Mouse (Mus musculus) heart, adult 2 months (tissue): ENCODE measurements around the gene Uggt1. TPM values are rescaled to one million over a fixed set of nuclear protein-coding genes. Genes with fewer than 3 reads are reported as not detected.

Experiments used
- DNase-seq, 2 experiments: peaks; one replicate each; pipeline ENCODE4 v3.0.0; 2021
- H3K27ac ChIP-seq: fragments of 200-600 bp; 2 replicates; pipeline ENCODE4 v1.8.1; 2022
- H3K27me3 ChIP-seq: fragments of 200-500 bp; 2 replicates; pipeline ENCODE4 v1.6.1; 2012; ENCODE audit warnings: mild to moderate bottlenecking, low read length, inconsistent platforms, mixed read lengths; ENCODE audit not compliant: control insufficient read depth, insufficient read depth
- H3K36me3 ChIP-seq: fragments of 200-500 bp; 2 replicates; pipeline ENCODE4 v1.6.1; 2012; ENCODE audit warnings: low read length, inconsistent platforms; ENCODE audit not compliant: control insufficient read depth, insufficient read depth
- H3K4me1 ChIP-seq: fragments of 200-500 bp; 2 replicates; pipeline ENCODE4 v1.6.1; 2011; ENCODE audit warnings: low read length; ENCODE audit not compliant: control insufficient read depth, insufficient read depth
- H3K4me3 ChIP-seq: fragments of 200-600 bp; 2 replicates; pipeline ENCODE4 v1.8.1; 2022
- H3K79me2 ChIP-seq: fragments of 200-500 bp; replicated peaks from 2 replicates; pipeline ENCODE4 v1.6.1; 2012; ENCODE audit warnings: mild to moderate bottlenecking, inconsistent platforms, low read length, moderate library complexity, mixed read lengths; ENCODE audit not compliant: control insufficient read depth, insufficient read depth
- H3K9ac ChIP-seq: fragments of 200-500 bp; 2 replicates; pipeline ENCODE4 v1.6.1; 2012; ENCODE audit warnings: low read depth, mild to moderate bottlenecking, control low read depth, inconsistent platforms, low read length, mixed read lengths
- CTCF ChIP-seq: fragments of 200-600 bp; IDR thresholded peaks from 2 replicates; pipeline ENCODE4 v1.8.1; 2022; ENCODE audit warnings: antibody characterized with exemption, mild to moderate bottlenecking, moderate library complexity
- EP300 ChIP-seq: fragments of 200-500 bp; IDR thresholded peaks from 2 replicates; pipeline ENCODE4 v1.6.1; 2011; ENCODE audit warnings: low read depth, low read length, control low read depth; ENCODE audit not compliant: insufficient read depth
- POLR2A ChIP-seq: fragments of 200-500 bp; IDR thresholded peaks from 2 replicates; pipeline ENCODE4 v1.6.1; 2011; ENCODE audit warnings: mild to moderate bottlenecking, low read depth, low read length, control low read depth; ENCODE audit not compliant: insufficient read depth
- WGBS: fragments of 180-500 bp; shearing (Covaris S2); methylation state at CpG from one replicate; pipeline ENCODE4 v1.1.7; 2018; 5-methylcytosine and 5-hydroxymethylcytosine counted together
- intact Hi-C: fragments of 180-260 bp; cut with DNase I; formaldehyde crosslinking; loops from one replicate; pipeline ENCODE4 v1.15.1; 2025
- polyA plus RNA-seq: library from polyadenylated mRNA; depleted of rRNA; stranded (reverse); fragments of >200 nt; gene quantifications from 2 replicates; pipeline ENCODE4 v1.2.3, GENCODE M21; 2012
- total RNA-seq, 2 experiments: library from RNA; stranded (reverse); gene quantifications; 2 replicates each; pipeline ENCODE4 v1.2.3; 2021

Uggt1 gene
- total and polyA plus RNA-seq, 3 experiments, result 7.3 to 29.8 (median 28.4) TPM

DNA sequence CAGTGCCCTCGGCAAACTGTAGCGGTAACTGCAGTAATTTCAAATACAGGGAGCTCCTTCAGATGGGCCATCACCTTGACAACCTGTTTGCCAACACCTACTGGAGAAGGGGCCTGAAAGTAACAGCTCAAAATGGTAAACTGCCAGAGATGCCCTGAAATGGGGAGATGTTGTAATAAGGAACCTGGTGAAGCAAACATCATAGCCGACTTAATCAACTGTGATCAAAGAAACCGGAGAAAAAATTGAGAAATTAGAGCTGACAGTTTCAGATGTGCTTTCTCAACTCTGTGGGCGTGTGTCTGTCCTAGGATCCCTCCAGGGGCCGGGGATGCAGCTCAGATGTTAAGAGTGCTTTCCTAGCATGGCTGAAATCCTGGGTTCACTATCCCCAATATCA lies 11.3 kb downstream of the Uggt1 start:
- Histone ChIP-seq H3K79me2 (no peaks in the 10 kb centered on the region; the same call in 1 of the 2 replicates), H3K27ac (no peak overlapping the region), H3K4me1 (no peaks in the 10 kb centered on the region), H3K36me3 (peaks cover 2% of the 10 kb centered on the region; the same call in 1 of the 2 replicates), H3K9ac (no peak overlapping the region), H3K4me3 (no peak overlapping the region), H3K27me3 (no peaks in the 10 kb centered on the region)
- TF ChIP-seq POLR2A (no peak), CTCF (no peak), EP300 (no peak)
- intact Hi-C loops, result no loop called here
- 91% methylated on average over 6 of the region's 6 CpGs for WGBS
- DNase-seq, result no peak

DNA sequence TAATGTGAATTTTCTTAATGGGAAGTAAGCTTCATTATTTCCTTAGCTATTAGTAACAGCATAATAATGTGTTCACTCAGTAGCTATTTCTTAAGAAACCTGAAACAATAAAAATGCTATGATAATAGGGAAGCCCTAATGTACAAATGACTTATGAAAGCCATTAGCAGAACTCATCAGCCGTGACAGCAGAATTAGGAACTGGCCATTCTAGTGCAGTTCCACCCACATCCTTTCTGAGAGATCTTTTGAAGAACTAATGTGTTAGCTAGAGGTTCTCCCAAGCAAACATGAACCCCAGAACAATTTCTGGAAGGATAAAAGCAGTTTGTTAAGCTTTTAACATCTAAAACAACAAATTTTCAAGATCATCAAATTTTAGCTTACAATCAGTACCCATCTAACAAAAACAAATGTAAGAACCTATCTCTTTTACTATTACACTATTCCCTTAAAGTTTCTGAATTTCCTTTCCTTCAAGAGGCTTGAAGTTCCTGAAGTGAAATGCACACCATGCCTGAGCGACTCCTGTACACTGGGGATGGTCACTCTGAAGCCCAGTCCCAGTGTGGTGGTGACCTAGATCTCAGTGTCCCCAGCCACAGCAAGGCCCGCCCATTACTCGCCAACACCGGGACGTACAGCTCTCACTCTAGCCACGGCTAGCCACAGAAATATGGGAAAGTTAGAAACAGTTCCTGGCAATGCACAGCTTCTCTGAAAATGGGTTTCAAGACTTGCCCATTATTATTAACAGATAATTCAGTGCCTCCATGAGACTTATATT lies 13.4 kb downstream of the Uggt1 start:
- no peak for DNase-seq
- Histone ChIP-seq H3K36me3 (peaks cover 2% of the 10 kb centered on the region; the same call in 1 of the 2 replicates), H3K27ac (no peak overlapping the region), H3K79me2 (no peaks in the 10 kb centered on the region; the same call in 1 of the 2 replicates), H3K9ac (no peak overlapping the region), H3K4me1 (no peaks in the 10 kb centered on the region), H3K27me3 (no peaks in the 10 kb centered on the region), H3K4me3 (no peak overlapping the region)
- TF ChIP-seq CTCF (no peak), EP300 (no peak), POLR2A (no peak)
- WGBS, result 77% methylated on average over 7 of the region's 7 CpGs
- intact Hi-C loops, result no loop called here

DNA sequence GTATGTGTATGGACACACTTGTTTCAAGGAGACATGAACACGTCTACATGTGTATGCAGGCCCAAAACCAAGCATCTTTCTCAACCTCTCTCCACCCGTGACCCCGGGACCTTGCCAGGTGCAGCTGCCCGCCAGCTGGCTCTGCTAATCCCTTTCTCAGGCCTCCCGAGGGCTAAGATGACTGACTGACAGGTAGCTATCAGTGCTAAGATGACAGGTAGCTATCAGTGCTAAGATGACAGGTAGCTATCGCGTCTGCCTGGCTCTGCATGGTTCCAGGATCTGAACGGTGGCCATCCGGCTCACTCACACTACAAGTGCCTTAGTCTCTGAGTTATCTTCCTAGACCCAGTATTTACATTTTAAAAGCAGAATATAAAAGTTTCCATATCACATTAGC lies 16.1 kb downstream of the Uggt1 start:
- intact Hi-C loops, result no loop called here
- 81% methylated on average over 9 of the region's 9 CpGs for WGBS
- Histone ChIP-seq H3K27ac (no peak overlapping the region), H3K79me2 (no peaks in the 10 kb centered on the region), H3K4me3 (no peak overlapping the region), H3K36me3 (peaks cover 2% of the 10 kb centered on the region; the same call in 1 of the 2 replicates), H3K27me3 (no peaks in the 10 kb centered on the region), H3K4me1 (no peaks in the 10 kb centered on the region), H3K9ac (no peak overlapping the region)
- TF ChIP-seq CTCF (no peak), EP300 (no peak), POLR2A (no peak)
- DNase-seq, result no peak

DNA sequence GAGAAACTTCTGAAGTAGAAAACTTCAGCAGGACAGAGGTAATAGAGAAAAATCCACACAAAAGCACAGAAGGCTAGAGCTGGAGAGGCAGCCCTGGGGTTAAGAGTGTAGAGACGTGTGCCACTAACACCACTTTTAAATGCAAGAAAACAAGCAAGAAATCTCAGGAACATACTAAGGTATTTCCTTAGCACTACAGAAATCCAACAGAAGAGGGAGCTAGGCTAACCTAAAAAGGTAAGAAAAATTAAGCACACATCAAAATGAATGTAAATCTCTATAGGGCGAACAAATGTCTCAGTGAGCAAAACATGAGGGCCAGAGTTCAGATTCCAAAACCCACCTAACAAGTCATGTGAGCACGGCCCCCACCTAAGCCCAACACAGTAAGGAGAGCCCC lies 19.9 kb downstream of the Uggt1 start:
- no peaks in the 10 kb centered on the region for H3K27me3 ChIP-seq
- WGBS, result 85% methylated on average over 3 of the region's 3 CpGs
- no peak overlapping the region for H3K9ac ChIP-seq
- DNase-seq, result no peak
- no peak overlapping the region for H3K4me3 ChIP-seq
- H3K4me1 ChIP-seq, result no peaks in the 10 kb centered on the region
- intact Hi-C loops, result loop anchor here (2.0 kb wide), 2 partner anchors 28 to 54 kb away; no protein-coding TSS in a partner anchor
- TF ChIP-seq POLR2A (no peak), CTCF (peak; percentile 56), EP300 (no peak)
- H3K27ac ChIP-seq, result no peak overlapping the region
- H3K36me3 ChIP-seq, result no peaks in the 10 kb centered on the region
- no peaks in the 10 kb centered on the region for H3K79me2 ChIP-seq

DNA sequence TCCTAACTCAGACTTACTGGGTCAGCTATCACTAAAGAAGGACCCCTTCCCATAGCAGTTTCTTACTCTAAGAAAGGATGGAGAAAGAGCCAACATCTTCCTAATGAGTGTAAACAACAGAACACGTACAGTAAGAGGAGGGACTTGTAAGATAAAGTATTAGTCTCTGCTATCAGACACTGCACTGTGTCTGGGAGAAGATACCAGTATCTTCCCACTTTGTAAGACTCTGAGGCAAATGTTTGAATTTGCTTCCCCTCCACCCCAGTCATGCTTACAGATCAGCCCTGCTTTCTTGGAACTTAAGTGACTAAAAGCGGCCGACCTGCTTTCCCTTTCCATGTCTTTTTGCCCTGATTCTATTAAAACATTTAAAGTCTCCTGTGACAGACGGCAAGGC lies 30.2 kb downstream of the Uggt1 start:
- WGBS, result 85% methylated on average over 4 of the region's 4 CpGs
- Histone ChIP-seq H3K79me2 (no peaks in the 10 kb centered on the region), H3K9ac (no peak overlapping the region), H3K27ac (no peak overlapping the region), H3K36me3 (no peaks in the 10 kb centered on the region), H3K4me3 (no peak overlapping the region), H3K27me3 (no peaks in the 10 kb centered on the region), H3K4me1 (no peaks in the 10 kb centered on the region)
- no peak for DNase-seq
- TF ChIP-seq CTCF (no peak), POLR2A (no peak), EP300 (no peak)
- intact Hi-C loops, result no loop called here

DNA sequence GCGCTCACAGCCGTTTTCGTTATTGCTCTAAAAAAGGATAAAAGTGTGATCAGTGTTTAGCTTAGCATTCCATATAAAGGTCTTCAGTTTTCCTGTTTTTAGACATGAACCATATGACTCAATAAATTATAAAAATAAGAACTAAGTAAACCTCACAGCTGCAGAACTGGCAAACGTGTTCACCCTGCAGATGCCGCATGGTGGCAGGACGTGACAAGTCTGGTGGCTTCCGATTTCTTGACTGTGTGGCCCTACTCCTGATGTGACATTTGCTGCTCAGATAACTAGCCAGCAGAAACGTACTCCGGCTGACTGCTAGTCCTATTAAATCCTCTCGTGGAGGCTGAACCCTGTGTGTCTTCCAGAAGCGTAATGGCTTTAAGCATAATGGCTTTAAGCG lies 42.8 kb downstream of the Uggt1 start:
- 91% methylated on average over 12 of the region's 12 CpGs for WGBS

More for the DNA sequence above, 42.8 kb downstream of the Uggt1 start:
- Histone ChIP-seq H3K4me1 (no peaks in the 10 kb centered on the region), H3K27ac (no peak overlapping the region), H3K36me3 (no peaks in the 10 kb centered on the region), H3K9ac (no peak overlapping the region), H3K4me3 (no peak overlapping the region), H3K79me2 (no peaks in the 10 kb centered on the region), H3K27me3 (no peaks in the 10 kb centered on the region)
- intact Hi-C loops, result no loop called here
- TF ChIP-seq EP300 (no peak), POLR2A (no peak), CTCF (no peak)
- DNase-seq, result no peak
